Mouse (Mus musculus) inflammation-experienced regulatory T-cells, adult 6 months (primary cell): ENCODE measurements around the gene Gm21256. TPM values are rescaled to one million over a fixed set of nuclear protein-coding genes. Genes with fewer than 3 reads are reported as not detected.
"Not testable (repeated sequence)": the region's sequence is repeated elsewhere in the genome, so short reads cannot be mapped to it uniquely, and the experiment has no call there.

Experiments used
- ATAC-seq: one replicate; pipeline ENCODE4 v1.8.0; 2017
- polyA plus RNA-seq, 3 experiments: library from polyadenylated mRNA; unstranded; fragments of 100-300 nt; shearing (Covaris generic); gene quantifications; one replicate each; pipeline ENCODE4 v1.2.1; 2017

Gm21256 gene
- not detected for polyA plus RNA-seq

DNA sequence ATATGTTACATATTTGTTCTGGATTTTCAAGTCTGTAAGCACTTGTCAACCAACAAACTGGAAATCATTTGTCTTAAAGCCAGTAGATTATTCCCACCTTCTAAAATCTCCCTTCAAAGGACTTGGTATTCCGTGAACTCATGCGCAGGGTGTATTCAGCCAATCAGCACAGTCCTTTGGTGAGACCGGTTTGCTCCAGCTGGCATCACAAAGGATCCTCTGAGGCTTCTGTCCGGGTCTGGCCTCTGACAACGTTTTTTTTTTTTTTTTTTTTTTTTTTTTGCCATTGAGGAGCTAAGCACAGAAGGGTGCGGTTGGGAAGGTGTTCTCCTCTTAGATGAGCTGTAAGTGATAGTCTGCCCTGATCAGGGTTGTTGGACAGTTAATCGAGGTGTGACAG lies at the start of gene Gm21256:
TSS of gene Gm21256 (plus strand) at position 301 of the 400 bp plus-strand sequence.
- ATAC-seq = not testable (repeated sequence)

Other genes with a start within 250 kb of the Gm21256 start
- not detected for gene Gm21170, start 240.1 kb downstream of the Gm21256 start, polyA plus RNA-seq